Mouse (Mus musculus) kidney, postnatal 36 days (tissue): ENCODE measurements at regions not wholly inside any gene's neighbourhood (a gene's known extent, or its start where the extent isn't known, plus 50 kb on each side); places are given as distances from the start of the nearest gene placed in this dataset.

Source experiments
- DNase-seq, 2 experiments: peaks; one replicate each; pipeline ENCODE4 v3.0.0; 2021 to 2022; ENCODE audit warnings: mixed read lengths in 2 of 2

- no peak for DNase-seq
Measured at GRCm38 (mm10) chr2:94590494-94590893, 152.6 kb upstream of the Api5 start.

- DNase-seq, result no peak
Measured at GRCm38 (mm10) chr2:94587255-94587654, 149.3 kb upstream of the Api5 start.

GRCm38 (mm10) chr2:94571646-94572045, 133.7 kb upstream of the Api5 start:
- no peak for DNase-seq

GRCm38 (mm10) chr2:94541230-94541905, 103.4 kb upstream of the Api5 start:
- no peak for DNase-seq

GRCm38 (mm10) chr2:94536631-94537030, 98.7 kb upstream of the Api5 start:
- DNase-seq, result no peak

GRCm38 (mm10) chr2:94531175-94531574, 93.2 kb upstream of the Api5 start:
- DNase-seq, result no peak

GRCm38 (mm10) chr2:94524536-94524935, 86.6 kb upstream of the Api5 start:
- peak; percentile 11 to 76 for DNase-seq

- no peak for DNase-seq
Measured at GRCm38 (mm10) chr2:94516866-94517265, 78.9 kb upstream of the Api5 start.

- DNase-seq, result no peak
Measured at GRCm38 (mm10) chr2:94512027-94512426, 74.1 kb upstream of the Api5 start.

- peak in 1 of 2 experiments; percentile 1 for DNase-seq
Measured at GRCm38 (mm10) chr2:94500649-94501048, 62.7 kb upstream of the Api5 start.

- no peak for DNase-seq
Measured at GRCm38 (mm10) chr2:94498516-94498915, 60.6 kb upstream of the Api5 start.
